Mouse (Mus musculus) natural killer cell, adult 2 months (primary cell): ENCODE measurements around the gene Mum1.
"Not testable (repeated sequence)": the region's sequence is repeated elsewhere in the genome, so short reads cannot be mapped to it uniquely, and the experiment has no call there.

Experiments used
- DNase-seq, 2 experiments: peaks; one replicate each; pipeline ENCODE4 v3.0.0; 2022; ENCODE audit warnings: low spot score in 2 of 2

Mum1 gene

GRCm38 (mm10) chr10:80208248-80208647, 18.0 kb upstream of the Mum1 start:
- no peak for DNase-seq

- DNase-seq = no peak
These were observed 17.3 kb upstream of the Mum1 start for GRCm38 (mm10) chr10:80208841-80209371.

- not testable (repeated sequence) for DNase-seq
These were observed 14.6 kb upstream of the Mum1 start for GRCm38 (mm10) chr10:80211547-80212103.

- no peak for DNase-seq
These were observed 11.0 kb upstream of the Mum1 start for GRCm38 (mm10) chr10:80215048-80215772.

- no peak for DNase-seq
These were observed 5.6 kb upstream of the Mum1 start for GRCm38 (mm10) chr10:80220676-80221075.

- not testable (repeated sequence) for DNase-seq
These were observed 3.1 kb upstream of the Mum1 start for GRCm38 (mm10) chr10:80223137-80223536.

- no peak for DNase-seq
These were observed 191 bp upstream of the Mum1 start for GRCm38 (mm10) chr10:80226071-80226415.

- DNase-seq = no peak
These were observed 919 bp downstream of the Mum1 start for GRCm38 (mm10) chr10:80227166-80227539.

GRCm38 (mm10) chr10:80227877-80228775, 1.9 kb downstream of the Mum1 start:
- DNase-seq = no peak

- no peak for DNase-seq
These were observed 10.1 kb downstream of the Mum1 start for GRCm38 (mm10) chr10:80236145-80236825.

- DNase-seq = no peak
These were observed 10.8 kb downstream of the Mum1 start for GRCm38 (mm10) chr10:80237020-80237419.

- DNase-seq = no peak
These were observed 12.1 kb downstream of the Mum1 start for GRCm38 (mm10) chr10:80238306-80238705.

- no peak for DNase-seq
These were observed 13.6 kb downstream of the Mum1 start for GRCm38 (mm10) chr10:80239791-80240190.

GRCm38 (mm10) chr10:80242088-80242487, 15.9 kb downstream of the Mum1 start:
- no peak for DNase-seq

GRCm38 (mm10) chr10:80242607-80243006, 16.4 kb downstream of the Mum1 start:
- DNase-seq = no peak

- DNase-seq = peak in 1 of 2 experiments; percentile 45
These were observed 18.7 kb downstream of the Mum1 start for GRCm38 (mm10) chr10:80244791-80245399.

- DNase-seq = peak; percentile 45 to 72
These were observed 19.4 kb downstream of the Mum1 start for GRCm38 (mm10) chr10:80245600-80245999.

GRCm38 (mm10) chr10:80247849-80248248, 21.6 kb downstream of the Mum1 start:
- no peak for DNase-seq

GRCm38 (mm10) chr10:80248437-80248836, 22.2 kb downstream of the Mum1 start:
- not testable (repeated sequence) for DNase-seq

GRCm38 (mm10) chr10:80248971-80249640, 22.9 kb downstream of the Mum1 start, which contains the start of gene Ndufs7:
TSS of gene Ndufs7 (plus strand) at chr10:80249121.
- DNase-seq = peak; percentile 97 to 98

- DNase-seq = no peak
These were observed 23.8 kb downstream of the Mum1 start for GRCm38 (mm10) chr10:80250059-80250458.
